Mouse (Mus musculus) heart, adult 2 months (tissue): ENCODE results near the gene Fmo5.

ENCODE experiments used
- CTCF ChIP-seq: fragments of 200-600 bp; IDR thresholded peaks from 2 replicates; pipeline ENCODE4 v1.8.1; 2022; ENCODE audit warnings: antibody characterized with exemption, mild to moderate bottlenecking, moderate library complexity
- EP300 ChIP-seq: fragments of 200-500 bp; IDR thresholded peaks from 2 replicates; pipeline ENCODE4 v1.6.1; 2011; ENCODE audit warnings: low read depth, low read length, control low read depth; ENCODE audit not compliant: insufficient read depth

- TF ChIP-seq CTCF (no peak; the same call in 1 of the 2 replicates), EP300 (peak; percentile 52; the same call in 1 of the 2 replicates)
Measured at GRCm38 (mm10) chr3:97609845-97610410, 18.7 kb upstream of the Fmo5 start, which contains the start of gene Chd1l.
